Mouse (Mus musculus) lung, postnatal 0 days (tissue): ENCODE measurements at regions not wholly inside any gene's neighbourhood (a gene's known extent, or its start where the extent isn't known, plus 50 kb on each side); places are given as distances from the start of the nearest gene placed in this dataset.

ENCODE experiments used
- ATAC-seq: fragments of 200-750 bp; cut with Nextera tagmentation; 2 replicates; pipeline ENCODE4 v1.8.0; 2017; ENCODE audit warnings: moderate library complexity
- DNase-seq: peaks from one replicate; pipeline ENCODE4 v3.0.0-alpha.2; 2016; ENCODE audit warnings: low spot score
- H3K27ac ChIP-seq: fragments of 300-500 bp; sonication (generic); 2 replicates; pipeline ENCODE4 v1.5.1; 2014; ENCODE audit warnings: antibody characterized with exemption, mild to moderate bottlenecking, low read length, mixed read lengths
- H3K27me3 ChIP-seq: fragments of 300-500 bp; sonication (generic); replicated peaks from 2 replicates; pipeline ENCODE4 v1.6.1; 2014; ENCODE audit warnings: low read length, mixed read lengths; ENCODE audit not compliant: insufficient read depth
- H3K36me3 ChIP-seq: fragments of 300-500 bp; sonication (generic); 2 replicates; pipeline ENCODE4 v1.6.1; 2014; ENCODE audit warnings: low read length, mixed read lengths; ENCODE audit not compliant: insufficient read depth
- H3K4me1 ChIP-seq: fragments of 300-500 bp; sonication (generic); 2 replicates; pipeline ENCODE4 v1.6.1; 2014; ENCODE audit warnings: antibody characterized with exemption, low read depth, low read length, mixed read lengths; ENCODE audit not compliant: insufficient read depth
- H3K4me2 ChIP-seq: fragments of 300-500 bp; sonication (generic); replicated peaks from 2 replicates; pipeline ENCODE4 v1.6.1; 2014; ENCODE audit warnings: low read depth, mild to moderate bottlenecking, low read length, moderate library complexity, mixed read lengths
- H3K4me3 ChIP-seq: fragments of 300-500 bp; sonication (generic); 2 replicates; pipeline ENCODE4 v1.5.1; 2014; ENCODE audit warnings: low read depth, low read length
- H3K9ac ChIP-seq: fragments of 300-500 bp; sonication (generic); replicated peaks from 2 replicates; pipeline ENCODE4 v1.6.1; 2014; ENCODE audit warnings: low read depth, mild to moderate bottlenecking
- H3K9me3 ChIP-seq: fragments of 300-500 bp; sonication (generic); 2 replicates; pipeline ENCODE4 v1.6.1; 2016; ENCODE audit warnings: low read length, mixed read lengths
- CTCF ChIP-seq: IDR thresholded peaks from 2 replicates; pipeline ENCODE4 v1.5.1; 2016; ENCODE audit warnings: antibody characterized with exemption, mild to moderate bottlenecking
- EP300 ChIP-seq: IDR thresholded peaks from 2 replicates; pipeline ENCODE4 v1.6.1; 2016; ENCODE audit warnings: antibody characterized with exemption, mild to moderate bottlenecking, control low read depth
- WGBS: fragments of 180-500 bp; shearing (Covaris S2); extraction: QIAGEN DNeasy Blood & Tissue Kit; methylation state at CpG from one replicate; pipeline ENCODE4 v1.1.7; 2014; 5-methylcytosine and 5-hydroxymethylcytosine counted together

GRCm38 (mm10) chr4:89049592-89050440 lies 87.1 kb upstream of the Mtap start:
- no peak overlapping the region for H3K4me2 ChIP-seq
- no peak for DNase-seq
- WGBS = 57% methylated on average over 7 of the region's 7 CpGs
- no peaks in the 10 kb centered on the region for H3K4me1 ChIP-seq
- no peak for TF ChIP-seq CTCF
- TF ChIP-seq EP300 = no peak
- no peaks in the 10 kb centered on the region for H3K36me3 ChIP-seq
- no peaks in the 10 kb centered on the region for H3K9me3 ChIP-seq
- no peak for ATAC-seq
- H3K27me3 ChIP-seq = no peaks in the 10 kb centered on the region
- H3K27ac ChIP-seq = no peak overlapping the region
- H3K4me3 ChIP-seq = no peak overlapping the region
- no peak overlapping the region for H3K9ac ChIP-seq

GRCm38 (mm10) chr4:89044516-89044915 lies 92.4 kb upstream of the Mtap start:
- no peak overlapping the region for H3K27ac ChIP-seq
- no peaks in the 10 kb centered on the region for H3K9me3 ChIP-seq
- no peak overlapping the region for H3K4me2 ChIP-seq
- no peaks in the 10 kb centered on the region for H3K27me3 ChIP-seq
- H3K4me1 ChIP-seq = no peaks in the 10 kb centered on the region
- no peaks in the 10 kb centered on the region for H3K36me3 ChIP-seq
- no peak overlapping the region for H3K4me3 ChIP-seq
- DNase-seq (no peak), ATAC-seq (no peak)
- TF ChIP-seq EP300 (no peak), CTCF (no peak)
- no peak overlapping the region for H3K9ac ChIP-seq

- ATAC-seq (no peak), DNase-seq (no peak)
- Histone ChIP-seq H3K36me3 (no peaks in the 10 kb centered on the region), H3K27ac (no peak overlapping the region), H3K4me1 (no peaks in the 10 kb centered on the region), H3K9ac (no peak overlapping the region), H3K4me2 (no peak overlapping the region), H3K4me3 (no peak overlapping the region), H3K9me3 (no peaks in the 10 kb centered on the region), H3K27me3 (no peaks in the 10 kb centered on the region)
- TF ChIP-seq EP300 (no peak), CTCF (no peak)
- 25% methylated on average over 1 of the region's 1 CpGs for whole genome bisulfite sequencing
Observed at GRCm38 (mm10) chr4:89043982-89044381, 92.9 kb upstream of the Mtap start.

- no peak overlapping the region for H3K9ac ChIP-seq
- 55% methylated on average over 5 of the region's 5 CpGs for WGBS
- ATAC-seq (no peak), DNase-seq (no peak)
- no peaks in the 10 kb centered on the region for H3K4me1 ChIP-seq
- TF ChIP-seq CTCF (no peak), EP300 (no peak)
- no peaks in the 10 kb centered on the region for H3K27me3 ChIP-seq
- no peaks in the 10 kb centered on the region for H3K36me3 ChIP-seq
- no peak overlapping the region for H3K4me3 ChIP-seq
- no peaks in the 10 kb centered on the region for H3K9me3 ChIP-seq
- no peak overlapping the region for H3K27ac ChIP-seq
- H3K4me2 ChIP-seq = no peak overlapping the region
Observed at GRCm38 (mm10) chr4:89040856-89041255, 96.1 kb upstream of the Mtap start.

- Histone ChIP-seq H3K27me3 (no peaks in the 10 kb centered on the region), H3K27ac (no peak overlapping the region), H3K36me3 (no peaks in the 10 kb centered on the region), H3K9me3 (no peaks in the 10 kb centered on the region), H3K4me2 (no peak overlapping the region), H3K4me1 (no peaks in the 10 kb centered on the region), H3K9ac (no peak overlapping the region), H3K4me3 (no peak overlapping the region)
- 43% methylated on average over 5 of the region's 5 CpGs for WGBS
- no peak for DNase-seq
- ATAC-seq = no peak
- no peak for TF ChIP-seq CTCF
- no peak for TF ChIP-seq EP300
Observed at GRCm38 (mm10) chr4:89038906-89039305, 98.0 kb upstream of the Mtap start.

GRCm38 (mm10) chr4:89038135-89038534 lies 98.8 kb upstream of the Mtap start:
- 53% methylated on average over 4 of the region's 4 CpGs for WGBS
- H3K4me2 ChIP-seq = no peak overlapping the region
- no peak overlapping the region for H3K4me3 ChIP-seq
- H3K27me3 ChIP-seq = no peaks in the 10 kb centered on the region
- no peak for ATAC-seq
- no peak overlapping the region for H3K9ac ChIP-seq
- no peak for DNase-seq
- no peak for TF ChIP-seq EP300
- TF ChIP-seq CTCF = no peak
- H3K36me3 ChIP-seq = no peaks in the 10 kb centered on the region
- no peaks in the 10 kb centered on the region for H3K4me1 ChIP-seq
- H3K9me3 ChIP-seq = no peaks in the 10 kb centered on the region
- no peak overlapping the region for H3K27ac ChIP-seq
